8 mouse cellular contexts compared by ENCODE assay signal in genomic region chr10:93310721-93311411, GRCm38 (mm10). TPM values are rescaled to one million over a fixed set of nuclear protein-coding genes. Genes with fewer than 3 reads are reported as not detected.
DNase-seq lines count a peak whose midpoint lies in the region.

Gene Elk3, minus strand, starts transcription at chr10:93311135.

- 0 out of 2 replicates have a peak, but pooled peaks cover 8% of the 10 kb centered on the region for H3K27me3 ChIP-seq in heart, embryonic 10.5 days (ENCODE audit: insufficient read depth, poor library complexity, severe bottlenecking)

- DNase-seq in right cerebral cortex, postnatal 14 days, result peak; percentile 23
- DNase-seq in right cerebral cortex, adult 2 months (ENCODE audit: low spot score in 2 of 2), result no peak
- DNase-seq in embryo, embryonic 11.5 days (ENCODE audit: low read depth, low spot score), result peak; percentile 50
- no peak for DNase-seq in heart, embryonic 10.5 days (ENCODE audit: low spot score)
- DNase-seq in kidney, adult 9 months, result peak; percentile 62
- DNase-seq in lung, postnatal 10 days, result peak; percentile 79
- peak; percentile 12 for DNase-seq in ovary, postnatal 10 days (ENCODE audit: low spot score)
- DNase-seq in yolk sac, embryonic 10.5 days (ENCODE audit: low spot score), result peak; percentile 48

- H3K4me1 ChIP-seq in heart, embryonic 10.5 days, result peaks cover 13% of the 10 kb centered on the region

- H3K36me3 ChIP-seq in heart, embryonic 10.5 days, result no peaks in the 10 kb centered on the region

- H3K9me3 ChIP-seq in heart, embryonic 10.5 days, result no peaks in the 10 kb centered on the region

- peak within 1 kb of the TSS; percentile 81 for H3K4me3 ChIP-seq in heart, embryonic 10.5 days

- peak within 1 kb of the TSS; percentile 94 for H3K27ac ChIP-seq in heart, embryonic 10.5 days

- WGBS in heart, embryonic 10.5 days, result under 1% methylated on average over 51 of the region's 53 CpGs

RNA-seq across cellular contexts. Expression of gene Elk3, which starts in this region (rescaled TPM):
- 23.6 and 25.9 TPM in 2 replicates for polyA plus RNA-seq in heart, embryonic 10.5 days (2016; fragmentation: Nextera tagmentation; extraction: Ambion mirVana)

Comparison
In these comparisons a context has a peak if more than half of its experiments do, and no peak if none do; other contexts are left out.
1. DNase-seq: peak in right cerebral cortex, postnatal 14 days (single experiment), embryo, embryonic 11.5 days (single experiment), kidney, adult 9 months (single experiment), lung, postnatal 10 days (single experiment), ovary, postnatal 10 days (single experiment) and yolk sac, embryonic 10.5 days (single experiment); none in right cerebral cortex, adult 2 months (0 of 2) and heart, embryonic 10.5 days (single experiment).